Comparison of ENCODE assay signal across 16 mouse cellular contexts in the genomic region with DNA sequence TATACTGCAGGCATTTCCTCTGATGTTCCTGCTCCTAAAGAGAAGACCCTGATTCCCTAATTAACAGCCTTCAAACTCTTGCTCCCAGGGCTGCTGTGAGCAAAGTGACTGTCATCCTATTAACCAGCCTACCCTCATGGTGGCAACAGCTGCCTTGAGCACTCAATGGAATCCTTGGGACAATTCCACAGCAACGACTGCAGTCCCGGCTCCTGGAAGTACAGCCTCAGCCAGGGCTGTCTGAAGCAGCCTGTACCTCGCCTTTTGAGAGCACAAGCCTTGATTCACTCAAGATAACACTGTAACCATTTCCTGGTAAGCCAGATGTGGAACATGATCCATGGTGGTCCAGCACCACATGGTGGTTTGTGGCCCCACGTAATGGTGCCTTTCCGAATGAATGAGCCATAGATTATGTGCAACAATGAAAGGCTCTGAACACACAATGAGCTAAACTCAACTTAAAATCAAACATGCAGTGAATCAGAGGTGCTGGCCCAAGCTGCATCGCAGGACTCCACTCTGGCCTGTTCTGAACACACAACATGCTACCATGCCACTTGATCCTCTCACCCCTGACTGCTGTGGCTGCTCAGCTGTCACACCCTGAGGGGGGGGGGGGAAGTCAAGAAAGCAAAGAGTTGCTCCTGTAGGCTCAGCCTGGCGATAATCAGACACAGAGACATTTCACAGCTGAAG. TPM values are rescaled to one million over a fixed set of nuclear protein-coding genes. Genes with fewer than 3 reads are reported as not detected.
DNase-seq lines count a peak whose midpoint lies in the region; ATAC-seq and TF ChIP-seq lines count a peak whose summit lies in the region.
"Had no signal": no experiment of that assay in that cellular context is flagged by ENCODE, and none has a peak within 500 bp of the region (broad histone marks: within the 10 kb centered on the region; RNA-seq: fewer than 3 reads in every experiment).

No protein-coding gene starts in this region.

- TF ChIP-seq EP300 in stomach, postnatal 0 days (optimal IDR thresholded peaks at IDR 0.05) = no peak

- ATAC-seq in heart, embryonic 15.5 days (replicated peaks; ENCODE audit: insufficient number of reproducible peaks, insufficient read depth, low FRiP score, low read depth) = no peak
- no peak for ATAC-seq in limb, embryonic 12.5 days (ENCODE audit: insufficient number of reproducible peaks, insufficient read depth, low FRiP score, low TSS enrichment, low read depth)
- no peak for ATAC-seq in stomach, postnatal 0 days (ENCODE audit: low FRiP score, low TSS enrichment)
- ATAC-seq in forebrain, embryonic 16.5 days = no peak

- H3K36me3 ChIP-seq in heart, embryonic 15.5 days = no peaks in the 10 kb centered on the region
- no peaks in the 10 kb centered on the region for H3K36me3 ChIP-seq in limb, embryonic 12.5 days
- H3K36me3 ChIP-seq in stomach, postnatal 0 days (ENCODE audit: control insufficient read depth, insufficient read depth, low read length) = no peaks in the 10 kb centered on the region
- no peaks in the 10 kb centered on the region for H3K36me3 ChIP-seq in forebrain, embryonic 16.5 days (ENCODE audit: control insufficient read depth, insufficient read depth)

- TF ChIP-seq CTCF in stomach, postnatal 0 days (IDR thresholded peaks at IDR 0.05; ENCODE audit: low read depth) = no peak

- no peak overlapping the region for H3K4me2 ChIP-seq in heart, embryonic 15.5 days
- no peak overlapping the region for H3K4me2 ChIP-seq in limb, embryonic 12.5 days
- no peak overlapping the region for H3K4me2 ChIP-seq in stomach, postnatal 0 days (replicated peaks; ENCODE audit: low read depth)
- no peak overlapping the region for H3K4me2 ChIP-seq in forebrain, embryonic 16.5 days (ENCODE audit: low read length)
- H3K4me2 ChIP-seq: hindbrain, embryonic 14.5 days had no signal

- no peaks in the 10 kb centered on the region for H3K27me3 ChIP-seq in heart, embryonic 15.5 days
- H3K27me3 ChIP-seq in limb, embryonic 12.5 days = peaks cover 23% of the 10 kb centered on the region
- H3K27me3 ChIP-seq in stomach, postnatal 0 days (ENCODE audit: control insufficient read depth, insufficient read depth, low read length) = no peaks in the 10 kb centered on the region
- no peaks in the 10 kb centered on the region for H3K27me3 ChIP-seq in forebrain, embryonic 16.5 days (replicated peaks; ENCODE audit: control insufficient read depth, insufficient read depth, low read length)

- H3K4me3 ChIP-seq in heart, embryonic 15.5 days = no peak overlapping the region
- no peak overlapping the region for H3K4me3 ChIP-seq in limb, embryonic 12.5 days (replicated peaks)
- no peak overlapping the region for H3K4me3 ChIP-seq in stomach, postnatal 0 days (ENCODE audit: low read depth, low read length)
- no peak overlapping the region for H3K4me3 ChIP-seq in forebrain, embryonic 16.5 days (replicated peaks; ENCODE audit: low read length)
- H3K4me3 ChIP-seq: erythroblast, embryonic 14.5 days; gastrocnemius, adult 2 months had no signal

- no peak for DNase-seq in heart, postnatal 14 days
- peak; percentile 33 for DNase-seq in thymus, postnatal 4 days
- DNase-seq in thymus, postnatal 36 days = no peak
- DNase-seq in stomach, postnatal 0 days (ENCODE audit: low spot score) = peak; percentile 14
- no peak for DNase-seq in cerebellum, adult 18-20 months
- DNase-seq: cerebellum, adult 9-11 months; gastrocnemius, adult 2 months; kidney, postnatal 4 days; lung, postnatal 14 days; thymus, postnatal 14 days had no signal

- H3K9ac ChIP-seq in heart, embryonic 15.5 days = no peak overlapping the region
- no peak overlapping the region for H3K9ac ChIP-seq in limb, embryonic 12.5 days (replicated peaks)
- no peak overlapping the region for H3K9ac ChIP-seq in stomach, postnatal 0 days (ENCODE audit: low read length)
- no peak overlapping the region for H3K9ac ChIP-seq in forebrain, embryonic 16.5 days (replicated peaks; ENCODE audit: low read depth, low read length)
- H3K9ac ChIP-seq: hindbrain, embryonic 14.5 days had no signal

- H3K9me3 ChIP-seq in heart, embryonic 15.5 days (replicated peaks) = no peaks in the 10 kb centered on the region
- no peaks in the 10 kb centered on the region for H3K9me3 ChIP-seq in limb, embryonic 12.5 days
- no peaks in the 10 kb centered on the region for H3K9me3 ChIP-seq in stomach, postnatal 0 days (ENCODE audit: control insufficient read depth, low read length)
- no peaks in the 10 kb centered on the region for H3K9me3 ChIP-seq in forebrain, embryonic 16.5 days (ENCODE audit: control insufficient read depth, low read length)

- 40% methylated on average over 7 of the region's 7 CpGs for WGBS in heart, embryonic 15.5 days
- 39% methylated on average over 7 of the region's 7 CpGs for WGBS in limb, embryonic 12.5 days
- 43% methylated on average over 7 of the region's 7 CpGs for WGBS in stomach, postnatal 0 days
- WGBS in forebrain, embryonic 16.5 days = 51% methylated on average over 7 of the region's 7 CpGs

- peak overlapping the region; percentile 46 for H3K27ac ChIP-seq in heart, embryonic 15.5 days
- peak overlapping the region; percentile 66 for H3K27ac ChIP-seq in limb, embryonic 12.5 days
- H3K27ac ChIP-seq in stomach, postnatal 0 days (replicated peaks) = no peak overlapping the region; the same call in 1 of the 2 replicates
- H3K27ac ChIP-seq in forebrain, embryonic 16.5 days (ENCODE audit: low read length) = no peak overlapping the region
- H3K27ac ChIP-seq: gastrocnemius, adult 2 months; hindbrain, embryonic 14.5 days had no signal

- intact Hi-C loops in heart, postnatal 14 days (cut with DNase I) = no loop called here

- peaks cover 72% of the 10 kb centered on the region for H3K4me1 ChIP-seq in heart, embryonic 15.5 days (replicated peaks)
- H3K4me1 ChIP-seq in limb, embryonic 12.5 days (replicated peaks) = peaks cover 51% of the 10 kb centered on the region
- H3K4me1 ChIP-seq in stomach, postnatal 0 days (replicated peaks; ENCODE audit: control insufficient read depth, insufficient read depth) = peaks cover 20% of the 10 kb centered on the region
- H3K4me1 ChIP-seq in forebrain, embryonic 16.5 days (replicated peaks; ENCODE audit: control insufficient read depth, insufficient read depth, low read length) = no peaks in the 10 kb centered on the region

RNA-seq across cellular contexts. Expression of a gene that starts 14.7 kb away (rescaled TPM):
- polyA plus RNA-seq in heart, embryonic 15.5 days (2015; fragmentation: Nextera tagmentation; extraction: Ambion mirVana) = 27.4 and 31.6 TPM in 2 replicates
- total RNA-seq in heart, postnatal 14 days (2021) = 10 to 100 TPM; 25.1 to 26.3 TPM
- 7.8 and 8.8 TPM in 2 replicates for polyA plus RNA-seq in limb, embryonic 12.5 days (2016; fragmentation: Nextera tagmentation; extraction: Ambion mirVana)
- polyA plus RNA-seq in stomach, postnatal 0 days (2015; fragmentation: Nextera tagmentation; extraction: Ambion mirVana) = 10.7 and 11.5 TPM in 2 replicates
- 4.1 and 6.5 TPM in 2 replicates for polyA plus RNA-seq in forebrain, embryonic 16.5 days (2015; fragmentation: Nextera tagmentation; extraction: Ambion mirVana)

RNA-seq across cellular contexts. Expression of a gene that starts 51.4 kb away (rescaled TPM):
- polyA plus RNA-seq in heart, embryonic 15.5 days (2015; fragmentation: Nextera tagmentation; extraction: Ambion mirVana) = not detected in 2 replicates
- not detected for total RNA-seq in heart, postnatal 14 days (2021)
- not detected in 2 replicates for polyA plus RNA-seq in limb, embryonic 12.5 days (2016; fragmentation: Nextera tagmentation; extraction: Ambion mirVana)
- polyA plus RNA-seq in stomach, postnatal 0 days (2015; fragmentation: Nextera tagmentation; extraction: Ambion mirVana) = not detected in 2 replicates
- not detected in 2 replicates for polyA plus RNA-seq in forebrain, embryonic 16.5 days (2015; fragmentation: Nextera tagmentation; extraction: Ambion mirVana)
- total RNA-seq: gastrocnemius, adult 2 months; monocyte, adult 5-6 weeks had no signal
- polyA plus RNA-seq: erythroblast, embryonic 14.5 days; hindbrain, embryonic 14.5 days had no signal

Comparison
In these comparisons a context has a peak if more than half of its experiments do, and no peak if none do; other contexts are left out.
1. DNase-seq: peak in thymus, postnatal 4 days (single experiment) and stomach, postnatal 0 days (single experiment); none in heart, postnatal 14 days (0 of 2), thymus, postnatal 36 days (0 of 2) and cerebellum, adult 18-20 months (0 of 2).
2. H3K27ac ChIP-seq: peak in heart, embryonic 15.5 days (single experiment) and limb, embryonic 12.5 days (single experiment); none in stomach, postnatal 0 days (single experiment) and forebrain, embryonic 16.5 days (single experiment).